Mouse (Mus musculus) liver, embryonic 12.5 days (tissue): ENCODE measurements at regions not wholly inside any gene's neighbourhood (a gene's known extent, or its start where the extent isn't known, plus 50 kb on each side); places are given as distances from the start of the nearest gene placed in this dataset.

Experiments
- ATAC-seq: fragments of 200-750 bp; cut with Nextera tagmentation; 2 replicates; pipeline ENCODE4 v1.8.0; 2017; ENCODE audit warnings: moderate number of reproducible peaks, mild to moderate bottlenecking, moderate library complexity
- H3K27ac ChIP-seq: fragments of 300-500 bp; sonication (generic); 2 replicates; pipeline ENCODE4 v1.5.1; 2016; ENCODE audit warnings: mild to moderate bottlenecking
- H3K27me3 ChIP-seq: fragments of 300-500 bp; sonication (generic); replicated peaks from 2 replicates; pipeline ENCODE4 v1.6.1; 2016; ENCODE audit warnings: mild to moderate bottlenecking, moderate library complexity
- H3K36me3 ChIP-seq: fragments of 300-500 bp; sonication (generic); 2 replicates; pipeline ENCODE4 v1.6.1; 2016; ENCODE audit warnings: mild to moderate bottlenecking, moderate library complexity
- H3K4me1 ChIP-seq: fragments of 300-500 bp; sonication (generic); 2 replicates; pipeline ENCODE4 v1.6.1; 2016
- H3K4me2 ChIP-seq: fragments of 300-500 bp; sonication (generic); 2 replicates; pipeline ENCODE4 v1.6.1; 2016; ENCODE audit warnings: mild to moderate bottlenecking, moderate library complexity
- H3K4me3 ChIP-seq: fragments of 300-500 bp; sonication (generic); 2 replicates; pipeline ENCODE4 v1.5.1; 2016; ENCODE audit warnings: mild to moderate bottlenecking, moderate library complexity
- H3K9ac ChIP-seq: fragments of 300-500 bp; sonication (generic); 2 replicates; pipeline ENCODE4 v1.6.1; 2016; ENCODE audit warnings: mild to moderate bottlenecking, moderate library complexity
- H3K9me3 ChIP-seq: fragments of 300-500 bp; sonication (generic); replicated peaks from 2 replicates; pipeline ENCODE4 v1.6.1; 2016; ENCODE audit warnings: mild to moderate bottlenecking, moderate library complexity
- WGBS: fragments of 180-500 bp; shearing (Covaris S2); methylation state at CpG from one replicate; pipeline ENCODE4 v1.1.7; 2016; ENCODE audit not compliant: insufficient replicate concordance; 5-methylcytosine and 5-hydroxymethylcytosine counted together

DNA sequence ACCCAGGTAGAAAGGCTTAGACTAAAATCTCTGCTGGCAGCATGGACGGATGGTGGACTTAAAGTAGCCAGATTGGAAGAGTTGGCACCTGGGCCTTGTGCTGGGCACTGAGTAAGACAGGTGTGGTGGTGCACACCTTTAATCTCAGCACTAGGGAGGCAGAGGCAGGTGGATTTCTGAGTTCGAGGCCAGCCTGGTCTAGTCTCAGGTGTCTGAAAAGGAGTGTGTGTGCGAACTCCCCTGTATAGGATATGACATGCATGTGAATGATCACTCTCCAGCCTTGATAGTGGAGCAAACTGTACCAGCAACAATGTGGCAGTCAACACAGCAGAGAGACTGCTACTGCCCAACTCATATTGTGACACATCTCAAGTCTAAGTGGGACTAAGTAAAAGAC, 70.1 kb upstream of the Frmd4a start:
- no peaks in the 10 kb centered on the region for H3K36me3 ChIP-seq
- H3K4me1 ChIP-seq: no peaks in the 10 kb centered on the region
- 70% methylated on average over 3 of the region's 3 CpGs for WGBS
- no peaks in the 10 kb centered on the region for H3K9me3 ChIP-seq
- H3K9ac ChIP-seq: no peak overlapping the region
- H3K27ac ChIP-seq: no peak overlapping the region
- H3K4me2 ChIP-seq: no peak overlapping the region
- ATAC-seq: no peak
- no peaks in the 10 kb centered on the region for H3K27me3 ChIP-seq
- H3K4me3 ChIP-seq: no peak overlapping the region

DNA sequence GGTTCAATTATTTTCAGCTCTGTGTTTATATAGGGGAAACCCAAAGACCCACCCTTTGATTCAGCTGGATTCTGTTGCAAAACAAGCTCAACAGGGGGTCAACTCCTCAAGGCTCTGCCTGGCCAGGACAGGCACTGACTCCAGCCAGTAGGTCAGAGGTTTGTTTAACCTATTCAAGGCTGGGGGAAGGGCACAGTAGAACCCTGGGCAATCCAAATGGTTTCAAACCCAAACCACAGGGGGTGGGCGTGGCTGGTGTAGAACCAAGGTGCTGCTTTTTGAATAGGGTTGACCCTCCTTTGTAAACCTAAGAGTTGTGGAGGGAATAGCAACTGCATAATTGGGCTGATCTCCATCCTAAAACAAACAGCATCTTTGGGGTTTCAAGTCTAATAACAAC, 69.2 kb upstream of the Frmd4a start:
- H3K4me3 ChIP-seq: no peak overlapping the region
- H3K27ac ChIP-seq: no peak overlapping the region
- H3K36me3 ChIP-seq: no peaks in the 10 kb centered on the region
- H3K4me1 ChIP-seq: no peaks in the 10 kb centered on the region
- no peak overlapping the region for H3K4me2 ChIP-seq
- WGBS: 48% methylated on average over 1 of the region's 1 CpGs
- H3K27me3 ChIP-seq: no peaks in the 10 kb centered on the region
- no peak for ATAC-seq
- no peak overlapping the region for H3K9ac ChIP-seq
- H3K9me3 ChIP-seq: no peaks in the 10 kb centered on the region

DNA sequence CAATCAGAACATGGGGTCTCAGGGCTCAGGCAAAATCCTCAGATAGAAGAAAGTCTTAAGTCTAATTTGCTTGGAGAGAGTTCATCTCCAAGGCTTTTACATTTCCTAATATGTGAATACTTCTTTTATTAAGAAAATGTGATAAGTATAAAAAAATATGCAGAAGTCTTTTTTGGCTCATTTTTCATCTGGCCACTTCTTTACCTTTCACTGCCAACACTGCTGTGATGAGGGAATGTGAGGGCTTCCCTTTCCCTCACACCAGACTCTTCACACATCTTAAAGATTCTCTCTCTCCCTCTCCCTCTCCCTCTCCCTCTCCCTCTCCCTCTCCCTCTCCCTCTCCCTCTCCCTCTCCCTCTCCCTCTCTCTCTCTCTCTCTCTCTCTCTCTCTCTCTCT, 60.0 kb upstream of the Frmd4a start:
- no peak for ATAC-seq
- no peaks in the 10 kb centered on the region for H3K4me1 ChIP-seq
- H3K36me3 ChIP-seq: no peaks in the 10 kb centered on the region
- H3K9ac ChIP-seq: no peak overlapping the region
- H3K4me3 ChIP-seq: no peak overlapping the region
- H3K9me3 ChIP-seq: no peaks in the 10 kb centered on the region
- H3K27me3 ChIP-seq: no peaks in the 10 kb centered on the region
- no peak overlapping the region for H3K4me2 ChIP-seq
- no peak overlapping the region for H3K27ac ChIP-seq

DNA sequence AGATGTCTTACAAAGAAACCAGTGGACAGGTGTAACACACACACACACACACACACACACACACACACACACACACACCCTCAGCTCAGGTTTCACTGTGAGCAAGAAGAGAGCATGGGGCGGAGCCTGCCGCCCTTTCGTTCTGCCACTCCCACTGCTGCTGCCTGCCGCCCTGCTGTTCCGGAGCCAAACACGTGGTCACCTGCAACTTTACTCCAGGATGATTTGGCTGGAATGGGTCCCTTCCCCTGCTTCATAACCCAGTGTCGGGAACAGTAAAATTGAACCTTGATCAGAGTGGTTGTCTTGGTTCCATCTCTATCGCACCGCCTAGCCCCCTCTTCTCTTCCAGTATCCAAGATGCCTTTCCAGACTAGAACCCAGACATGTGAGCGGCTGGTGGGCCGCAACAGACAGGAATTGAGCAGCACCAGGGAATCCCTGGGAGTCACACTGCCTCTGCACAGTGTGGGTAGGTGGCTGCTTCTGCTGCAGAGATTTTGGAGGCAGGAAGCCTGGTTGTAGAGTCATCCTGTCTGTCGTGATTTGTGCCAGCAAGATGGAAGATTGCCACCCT, 59.4 kb upstream of the Frmd4a start:
- H3K4me1 ChIP-seq: no peaks in the 10 kb centered on the region
- no peak overlapping the region for H3K4me2 ChIP-seq
- H3K9me3 ChIP-seq: no peaks in the 10 kb centered on the region
- no peaks in the 10 kb centered on the region for H3K36me3 ChIP-seq
- no peak overlapping the region for H3K4me3 ChIP-seq
- no peaks in the 10 kb centered on the region for H3K27me3 ChIP-seq
- no peak for ATAC-seq
- H3K9ac ChIP-seq: no peak overlapping the region
- H3K27ac ChIP-seq: no peak overlapping the region
- WGBS: 21% methylated on average over 12 of the region's 12 CpGs

DNA sequence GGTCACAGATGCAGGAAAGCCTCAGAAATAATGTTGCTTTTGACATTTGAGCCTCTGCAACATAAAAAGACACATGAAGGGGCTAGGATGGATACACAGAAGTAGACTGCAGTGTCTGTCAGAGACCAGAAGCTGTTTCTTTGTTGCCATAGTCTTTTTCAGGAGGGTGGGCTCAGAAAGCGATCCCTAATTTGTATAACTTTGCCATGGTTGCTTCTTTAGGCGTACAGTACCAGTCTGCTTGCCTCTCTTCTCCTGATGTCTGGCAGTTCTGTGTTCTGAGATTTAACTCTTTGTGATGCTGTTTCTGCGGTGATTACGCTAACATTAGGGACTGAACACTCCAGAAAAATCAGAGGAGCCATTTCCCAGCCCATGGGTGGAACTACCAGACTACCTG, 58.8 kb upstream of the Frmd4a start:
- 66% methylated on average over 4 of the region's 4 CpGs for WGBS
- Histone ChIP-seq H3K36me3 (no peaks in the 10 kb centered on the region), H3K4me2 (no peak overlapping the region), H3K4me3 (no peak overlapping the region), H3K27me3 (no peaks in the 10 kb centered on the region), H3K27ac (no peak overlapping the region), H3K9ac (no peak overlapping the region), H3K9me3 (no peaks in the 10 kb centered on the region), H3K4me1 (no peaks in the 10 kb centered on the region)
- ATAC-seq: no peak

DNA sequence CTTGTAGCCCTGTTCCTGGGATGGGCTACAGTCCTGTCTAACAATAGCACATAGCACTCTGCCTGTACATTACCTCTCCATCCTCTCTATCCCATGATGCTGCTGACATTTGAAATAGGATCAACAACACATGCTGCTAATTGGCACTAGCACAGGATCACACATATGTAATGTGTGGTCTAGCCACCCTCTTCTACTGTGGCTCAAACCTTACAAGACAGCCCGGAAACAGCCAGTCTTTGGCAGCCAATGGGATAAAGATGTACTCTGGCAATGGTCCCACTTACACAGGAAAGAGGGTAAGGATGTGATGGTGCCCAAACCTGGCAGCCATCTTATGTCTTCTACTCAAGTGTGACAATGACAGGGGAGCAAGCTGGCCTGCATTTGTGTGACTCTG, 58.3 kb upstream of the Frmd4a start:
- ATAC-seq: no peak
- Histone ChIP-seq H3K4me1 (no peaks in the 10 kb centered on the region), H3K27ac (no peak overlapping the region), H3K4me2 (no peak overlapping the region), H3K9ac (no peak overlapping the region), H3K9me3 (no peaks in the 10 kb centered on the region), H3K36me3 (no peaks in the 10 kb centered on the region), H3K4me3 (no peak overlapping the region), H3K27me3 (no peaks in the 10 kb centered on the region)
- WGBS: 58% methylated on average over 1 of the region's 1 CpGs

DNA sequence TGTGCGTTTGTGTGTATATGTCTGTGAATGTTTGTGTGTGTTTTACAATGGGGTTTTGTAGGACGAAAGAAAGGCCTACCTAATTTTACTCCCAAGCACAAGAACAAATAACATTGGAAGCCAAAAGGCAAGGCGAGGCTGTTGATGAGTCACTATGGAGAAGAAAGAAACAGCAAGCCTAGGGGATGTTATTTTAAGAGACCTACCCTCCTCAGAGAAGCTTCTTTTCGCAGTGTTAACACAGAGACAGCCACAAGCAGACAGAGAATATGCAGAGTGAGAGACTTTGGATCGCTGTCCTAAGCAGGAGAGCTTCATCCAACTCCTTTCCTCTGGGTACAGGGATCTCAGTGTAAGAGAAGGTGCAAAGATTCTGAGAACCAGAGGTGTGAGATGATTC, 57.3 kb upstream of the Frmd4a start:
- no peaks in the 10 kb centered on the region for H3K27me3 ChIP-seq
- no peak overlapping the region for H3K4me2 ChIP-seq
- WGBS: 57% methylated on average over 5 of the region's 5 CpGs

DNA sequence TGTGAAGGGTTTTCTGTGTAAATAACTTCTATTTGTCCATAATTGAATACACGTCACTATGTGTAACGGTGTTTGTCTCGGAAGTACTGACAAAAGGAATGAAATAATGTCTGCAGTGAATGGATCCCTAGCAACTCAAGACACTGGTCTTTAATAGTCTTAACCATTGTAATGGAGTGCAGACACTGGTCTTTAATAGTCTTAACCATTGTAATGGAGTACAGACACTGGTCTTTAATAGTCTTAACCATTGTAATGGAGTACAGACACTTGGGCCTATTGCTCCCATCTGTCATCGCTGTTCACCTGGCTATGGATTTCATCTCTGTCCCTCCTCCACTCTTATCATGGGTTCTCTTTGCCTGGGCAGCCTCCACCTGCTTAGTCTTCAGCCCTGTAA, 53.2 kb upstream of the Frmd4a start:
- no peaks in the 10 kb centered on the region for H3K36me3 ChIP-seq
- no peaks in the 10 kb centered on the region for H3K4me1 ChIP-seq
- no peak overlapping the region for H3K9ac ChIP-seq
- no peak overlapping the region for H3K4me2 ChIP-seq
- H3K27me3 ChIP-seq: no peaks in the 10 kb centered on the region
- no peak overlapping the region for H3K4me3 ChIP-seq
- H3K27ac ChIP-seq: no peak overlapping the region
- peak; percentile 100 for ATAC-seq
- no peaks in the 10 kb centered on the region for H3K9me3 ChIP-seq
- WGBS: 79% methylated on average over 4 of the region's 4 CpGs

More for the DNA sequence above, 57.3 kb upstream of the Frmd4a start:
- Histone ChIP-seq H3K27ac (no peak overlapping the region), H3K9ac (no peak overlapping the region), H3K4me1 (no peaks in the 10 kb centered on the region), H3K36me3 (no peaks in the 10 kb centered on the region), H3K9me3 (no peaks in the 10 kb centered on the region), H3K4me3 (no peak overlapping the region)
- ATAC-seq: no peak
